Mouse (Mus musculus) retina, postnatal 1 day (tissue): Measurements from ENCODE around the gene Pick1.
"Not testable (repeated sequence)": the region's sequence is repeated elsewhere in the genome, so short reads cannot be mapped to it uniquely, and the experiment has no call there.

Experiments
- DNase-seq: peaks from one replicate; pipeline ENCODE4 v3.0.0-alpha.2; 2012

The Pick1 gene

DNA sequence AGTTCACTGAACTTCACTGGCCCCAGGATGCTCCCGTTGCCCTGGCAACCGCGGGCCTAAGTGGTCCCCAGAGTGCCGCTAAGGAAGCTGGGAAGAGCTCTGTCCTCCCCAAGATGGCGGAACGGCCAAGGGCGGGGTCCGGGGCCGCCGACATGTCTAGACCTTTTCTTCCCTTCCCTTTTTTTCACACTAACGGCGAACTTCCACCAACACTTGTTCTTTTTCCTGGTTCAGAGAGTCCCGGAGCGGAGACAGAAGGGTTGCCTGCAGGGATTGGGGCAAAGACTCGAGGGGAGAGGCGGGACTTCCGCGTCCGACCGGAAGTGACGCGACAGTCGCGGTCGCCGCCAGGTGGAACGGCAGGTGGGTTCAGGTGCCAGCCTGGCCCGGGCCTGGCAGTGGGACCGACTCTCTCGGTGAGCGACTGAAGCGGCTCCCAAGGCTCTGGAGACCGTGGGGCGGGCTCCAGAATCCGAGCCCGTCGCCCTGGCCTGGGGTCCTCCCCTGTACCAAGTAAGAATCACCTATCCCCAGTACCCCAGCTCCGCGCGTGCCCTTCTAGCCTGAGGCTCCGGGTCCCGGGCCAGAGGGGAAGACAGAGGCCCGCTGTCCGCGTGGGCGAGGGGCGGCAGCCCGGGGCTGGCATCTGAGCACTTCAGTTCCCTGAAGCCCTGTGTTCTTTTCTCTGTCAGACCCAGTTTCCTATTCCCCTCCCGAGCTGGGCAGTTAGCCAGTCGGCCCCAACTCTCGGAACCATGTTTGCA is at the start of gene Pick1, which contains the start of gene Gm49486:
Gene Pick1, plus strand, starts transcription at position 116 of the 764 bp plus-strand sequence.
Gene Gm49486, plus strand, starts transcription at position 334 of the 764 bp plus-strand sequence.
- DNase-seq, result peak; percentile 93

DNA sequence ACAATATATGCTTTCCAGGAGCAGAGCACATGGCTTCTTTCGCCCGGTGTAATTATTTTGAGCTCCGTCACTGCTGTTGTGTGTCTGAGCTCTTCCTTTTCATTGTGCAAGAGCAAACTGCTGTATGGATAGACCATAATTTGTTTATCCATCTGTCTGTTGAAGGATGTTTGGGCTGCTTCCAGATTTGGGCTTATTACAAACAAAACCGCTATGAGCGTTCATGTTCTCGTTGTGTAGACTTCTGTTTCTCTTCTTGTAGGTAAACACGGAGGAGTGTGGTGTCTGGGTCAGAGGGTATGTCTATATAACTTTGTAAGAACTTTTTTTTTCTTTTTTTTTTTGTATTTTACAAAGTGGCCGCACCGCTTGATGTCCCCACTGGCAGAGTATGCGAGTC is 43.8 kb upstream of the Pick1 start:
- DNase-seq, result no peak

DNA sequence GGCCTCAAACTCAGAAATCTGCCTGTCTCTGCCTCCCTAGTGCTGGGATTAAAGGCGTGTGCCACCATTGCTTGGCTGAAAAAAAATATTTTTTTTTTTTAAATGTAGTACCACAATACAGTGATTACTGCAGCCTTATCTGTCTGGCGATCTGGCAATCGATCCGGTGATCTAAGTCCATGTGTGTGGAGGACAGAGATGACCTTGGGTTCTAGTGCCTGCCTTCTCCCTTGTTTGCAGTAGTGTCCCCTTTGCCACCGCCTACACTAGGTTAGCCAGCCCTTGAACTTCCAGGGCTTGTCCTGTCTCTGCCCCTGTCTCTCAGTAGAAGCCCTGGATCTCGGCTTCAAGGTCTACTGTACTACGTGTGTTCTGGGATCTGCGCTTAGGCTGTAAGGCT is 41.2 kb upstream of the Pick1 start:
- no peak for DNase-seq

DNA sequence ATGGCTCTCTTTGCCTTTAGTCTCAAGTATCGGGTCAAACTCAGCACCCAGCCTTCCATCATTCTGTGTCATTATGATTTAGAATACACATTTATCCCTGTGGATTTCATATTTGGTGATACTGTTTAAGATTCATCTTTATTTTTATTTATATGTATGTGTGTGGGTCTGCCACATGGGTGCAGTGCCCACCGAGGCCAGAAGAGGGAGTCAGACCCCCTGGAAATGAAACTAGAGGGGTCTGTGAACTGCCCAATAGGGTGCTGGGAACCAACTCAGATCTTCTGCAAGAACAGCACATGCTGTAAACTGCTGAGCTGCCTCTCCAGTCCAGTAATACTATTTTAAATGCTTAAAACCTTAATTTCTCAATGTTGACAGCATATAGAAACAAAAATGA is 37.5 kb upstream of the Pick1 start:
- no peak for DNase-seq

DNA sequence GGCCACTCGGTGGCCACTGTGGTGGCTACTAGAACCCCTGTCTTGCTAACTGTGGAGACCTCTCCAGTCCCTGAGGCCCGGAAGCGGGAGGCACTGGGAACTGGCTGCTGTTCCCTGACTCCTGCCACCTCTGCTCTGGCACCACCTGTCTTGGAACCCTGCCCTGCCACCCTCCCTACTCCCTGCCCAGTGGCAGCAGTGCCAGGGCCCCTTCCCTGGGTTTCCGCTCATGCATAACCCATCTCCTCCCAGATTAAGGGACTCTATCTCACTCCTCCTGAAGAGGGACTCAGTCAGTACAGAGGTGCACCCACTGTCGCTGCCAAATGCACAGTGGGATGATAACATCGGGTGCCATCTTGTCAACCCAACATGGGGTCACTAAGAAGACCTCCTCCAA is 36.5 kb upstream of the Pick1 start:
- no peak for DNase-seq

DNA sequence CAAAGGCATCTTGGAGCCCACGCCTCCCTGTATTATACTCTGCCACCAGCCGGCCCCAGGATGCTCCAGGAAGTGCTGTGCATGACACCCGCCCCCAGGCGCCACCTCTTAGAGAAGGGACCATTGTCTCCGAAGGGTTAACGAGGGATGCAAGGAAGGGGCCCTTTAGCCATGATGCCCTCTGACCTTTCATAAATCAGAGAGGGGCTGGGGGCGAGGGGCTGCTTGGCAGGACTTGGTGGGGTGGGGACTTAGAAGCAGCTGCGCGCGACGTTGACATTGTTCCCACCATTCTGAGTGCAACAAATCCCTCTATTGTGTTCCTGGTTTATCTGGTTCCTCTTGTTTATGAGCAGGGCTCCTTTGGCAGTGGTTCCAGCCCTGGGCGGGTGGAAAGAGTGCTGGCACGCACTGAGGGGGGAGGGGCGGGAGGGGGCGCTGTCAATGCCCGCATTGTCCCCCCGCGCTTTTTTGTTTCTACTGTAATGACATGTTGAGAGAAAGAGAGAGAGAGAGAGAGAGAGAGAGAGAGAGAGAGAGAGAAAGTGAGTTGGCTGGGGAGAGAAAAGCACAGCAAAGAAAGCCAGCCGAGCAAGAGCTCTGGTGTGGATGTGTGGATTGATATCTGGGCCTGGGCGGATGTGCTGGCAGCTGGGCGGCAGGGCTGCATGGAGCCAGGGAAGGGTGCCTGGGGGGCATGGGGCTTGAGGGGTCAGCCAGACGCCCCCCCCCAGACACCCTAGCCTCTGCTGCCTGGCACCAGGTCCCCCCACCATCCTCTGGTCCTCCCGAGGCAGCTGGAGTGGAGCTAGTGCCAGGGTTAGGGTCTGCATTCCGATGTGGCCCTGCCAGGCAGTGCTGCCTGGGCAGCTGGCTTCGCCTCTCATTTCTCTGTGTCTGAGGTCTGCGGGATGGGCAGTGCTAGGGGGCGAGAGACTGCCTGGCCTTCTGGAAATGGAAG is 35.8 kb upstream of the Pick1 start:
- DNase-seq, result peak; percentile 96

DNA sequence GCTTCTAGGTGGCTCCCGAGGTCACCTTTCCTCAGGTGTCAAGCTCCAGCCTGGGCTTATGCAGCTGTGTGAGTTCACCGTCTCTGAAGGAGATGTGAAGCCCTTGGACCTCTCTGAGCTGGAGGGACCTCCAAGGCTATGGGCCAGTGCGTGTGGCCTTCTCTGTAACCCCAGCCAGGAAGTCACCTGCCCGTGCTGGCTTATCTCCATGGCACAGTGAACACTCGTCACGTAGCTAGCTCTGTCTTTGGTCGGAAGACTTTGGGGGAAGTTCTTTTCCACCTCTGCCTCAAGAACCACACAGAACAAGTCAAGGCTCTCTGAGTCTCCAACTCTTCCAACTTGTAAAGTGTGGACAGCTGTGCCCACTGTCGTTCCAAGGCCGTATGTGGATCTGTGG is 34.9 kb upstream of the Pick1 start:
- DNase-seq, result no peak

DNA sequence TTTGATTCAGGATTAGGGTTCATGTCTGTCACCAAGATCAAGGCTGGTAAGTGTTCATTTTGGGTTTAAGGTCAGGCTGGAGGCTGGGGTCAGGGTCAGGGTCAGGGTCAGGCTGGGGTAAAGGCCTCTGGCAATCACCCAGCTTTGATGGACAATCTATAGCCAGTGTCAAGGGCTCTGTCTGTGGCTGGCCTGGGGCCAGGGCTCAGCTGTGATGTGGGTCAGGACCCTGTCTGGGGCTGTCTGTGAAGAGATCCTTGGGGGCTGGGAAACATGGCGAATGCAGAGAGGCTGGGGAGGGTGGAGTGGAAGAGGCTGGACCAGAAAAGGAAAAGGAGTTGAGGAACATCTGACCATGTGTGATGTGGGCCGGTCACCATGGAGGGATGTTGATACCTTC is 34.0 kb upstream of the Pick1 start:
- DNase-seq, result peak; percentile 51

DNA sequence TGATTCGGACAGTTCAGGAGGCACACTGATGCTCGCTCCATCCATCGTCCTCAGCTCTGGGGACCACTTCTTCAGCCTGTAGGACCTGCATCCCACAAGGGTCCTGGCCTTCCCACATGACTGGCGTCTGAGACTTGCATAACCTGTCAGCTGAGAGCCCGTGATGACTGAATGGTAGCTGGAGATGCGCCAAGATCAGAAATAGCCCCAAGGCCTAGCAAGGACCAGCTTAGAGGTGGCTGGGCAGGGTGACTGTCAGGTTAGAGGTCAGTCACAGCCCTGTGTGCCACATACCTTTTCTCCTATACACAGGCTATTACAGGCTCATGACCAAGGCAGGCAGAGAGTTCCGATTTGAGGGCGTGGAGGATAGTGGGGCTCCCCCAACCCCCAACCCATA is 33.5 kb upstream of the Pick1 start:
- no peak for DNase-seq

DNA sequence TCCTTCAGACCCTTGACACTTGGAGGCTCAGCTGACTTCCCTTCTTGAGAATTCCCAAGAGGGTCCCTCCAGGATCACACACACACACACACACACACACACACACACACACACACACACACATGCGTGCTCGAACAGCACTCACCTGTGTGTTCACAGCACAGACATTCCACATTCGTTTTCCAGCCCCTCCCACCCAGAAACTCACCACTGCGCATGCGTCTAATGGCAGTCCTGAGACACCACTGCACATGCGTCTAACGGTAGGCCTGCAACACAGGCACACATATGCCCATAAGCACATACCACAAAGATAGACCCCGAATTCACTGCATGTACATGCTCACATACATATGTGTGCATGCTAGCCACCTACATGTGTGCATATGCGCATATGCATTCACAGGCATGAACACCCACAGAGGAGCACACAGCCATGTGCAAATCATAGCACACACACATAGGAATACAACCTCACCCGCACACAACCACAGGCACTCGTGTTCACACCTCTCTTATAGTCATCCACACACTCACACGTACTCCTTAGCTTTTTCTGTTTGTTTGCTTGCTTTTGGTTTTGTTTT is 29.5 kb upstream of the Pick1 start:
- no peak for DNase-seq

DNA sequence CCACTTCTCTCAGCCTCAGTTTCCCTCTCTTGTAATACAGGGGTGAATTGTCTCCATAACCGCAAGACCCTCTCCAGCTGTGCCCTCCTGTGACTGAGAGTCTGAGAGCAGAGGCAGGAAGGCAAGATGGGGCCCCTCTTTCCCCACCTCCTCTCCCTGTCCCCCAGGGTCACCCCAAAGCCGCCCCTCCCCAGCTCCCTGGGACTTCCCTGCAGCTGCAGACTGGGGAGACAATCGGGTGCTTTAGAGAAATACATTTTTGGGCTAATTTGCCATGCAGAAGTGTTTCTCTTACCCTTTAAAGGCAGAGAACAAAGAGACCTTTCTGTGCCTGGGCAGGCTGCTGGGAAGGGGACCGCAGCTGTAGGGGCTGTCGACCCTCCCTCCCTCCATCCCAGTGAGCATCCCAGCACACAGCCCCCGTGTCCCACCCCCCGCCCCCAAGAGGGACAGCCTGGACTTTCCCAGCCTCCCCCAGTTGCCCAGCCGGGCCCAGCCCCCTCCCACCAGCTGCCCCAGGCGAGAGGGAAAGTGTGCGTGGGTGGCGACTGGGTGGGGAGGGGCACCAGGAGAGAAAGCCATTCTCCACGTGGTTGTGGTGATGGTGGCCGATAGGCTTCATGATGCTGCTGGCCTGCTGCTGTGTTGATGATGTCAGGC is 27.4 kb upstream of the Pick1 start:
- peak; percentile 89 for DNase-seq

DNA sequence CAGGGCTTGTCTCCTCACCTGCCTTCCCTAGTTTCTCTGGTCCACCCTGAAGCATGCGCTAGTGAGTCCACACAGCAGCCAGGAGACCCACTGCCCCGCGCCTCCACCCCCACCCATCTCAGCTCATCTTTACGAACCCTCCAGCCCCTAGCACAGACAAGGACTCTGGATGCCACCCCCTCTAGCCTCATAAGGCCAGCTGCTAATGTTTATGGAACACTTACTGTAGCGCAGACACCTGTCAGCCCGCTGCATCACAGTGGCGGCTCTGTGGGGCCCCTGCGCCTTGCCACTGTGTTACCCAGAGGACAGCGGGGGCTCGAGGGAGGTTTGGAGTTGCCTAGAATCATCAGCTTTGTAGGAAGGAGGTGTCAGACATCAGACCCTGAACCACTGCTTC is 26.4 kb upstream of the Pick1 start:
- DNase-seq, result peak; percentile 48

DNA sequence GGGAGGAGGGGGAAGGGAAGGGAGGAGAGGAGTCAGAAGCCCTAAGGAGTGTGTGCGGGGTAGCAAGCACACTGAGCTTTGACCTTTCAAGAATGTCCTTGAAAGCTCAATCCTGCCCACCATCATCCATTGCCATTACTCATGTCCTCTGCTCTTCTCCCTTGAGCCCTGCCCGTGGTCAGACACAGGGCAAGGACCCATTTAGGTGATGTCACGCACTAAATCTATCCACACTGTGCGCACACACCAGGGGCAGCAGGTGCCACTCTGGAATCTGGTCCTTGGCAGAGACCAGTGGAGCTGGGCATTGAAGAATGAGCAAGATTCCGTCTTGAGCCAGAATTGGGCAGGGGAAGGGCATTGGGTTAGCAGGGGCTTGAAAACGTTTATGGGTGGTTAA is 20.8 kb upstream of the Pick1 start:
- no peak for DNase-seq

DNA sequence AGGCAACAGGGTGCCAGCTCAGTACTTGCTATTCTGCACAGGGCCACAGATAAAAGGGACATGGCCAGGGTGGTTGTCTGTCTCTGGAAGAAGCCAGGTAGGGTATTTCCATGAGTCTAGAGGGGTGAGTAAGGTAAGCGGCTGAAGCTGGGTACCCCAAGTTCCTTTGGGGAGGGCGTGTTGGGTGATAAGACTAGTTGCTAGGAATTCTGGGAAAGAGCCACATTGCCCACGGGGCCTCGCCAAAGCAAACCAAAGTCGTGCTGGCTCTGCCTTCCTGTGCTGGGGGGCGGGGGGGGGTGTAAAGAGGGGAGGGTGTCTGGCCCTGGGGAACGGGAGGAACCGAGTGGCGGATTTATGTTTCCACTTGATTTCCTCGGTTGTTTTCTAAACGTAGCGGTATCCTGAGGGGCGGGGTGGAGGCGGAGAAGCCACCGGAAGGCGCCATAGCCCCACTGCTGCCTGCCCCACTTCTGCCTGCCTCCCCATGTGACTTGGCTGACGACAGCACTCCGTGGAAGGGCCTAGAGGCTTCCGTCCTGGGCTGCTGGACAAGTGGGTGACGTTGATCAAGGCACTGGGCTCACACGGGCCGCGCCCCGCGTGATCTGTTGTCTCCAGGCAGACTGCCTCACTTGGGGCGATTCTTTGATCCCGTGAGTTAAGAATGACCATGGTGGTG is 20.1 kb upstream of the Pick1 start:
- DNase-seq, result peak; percentile 53

DNA sequence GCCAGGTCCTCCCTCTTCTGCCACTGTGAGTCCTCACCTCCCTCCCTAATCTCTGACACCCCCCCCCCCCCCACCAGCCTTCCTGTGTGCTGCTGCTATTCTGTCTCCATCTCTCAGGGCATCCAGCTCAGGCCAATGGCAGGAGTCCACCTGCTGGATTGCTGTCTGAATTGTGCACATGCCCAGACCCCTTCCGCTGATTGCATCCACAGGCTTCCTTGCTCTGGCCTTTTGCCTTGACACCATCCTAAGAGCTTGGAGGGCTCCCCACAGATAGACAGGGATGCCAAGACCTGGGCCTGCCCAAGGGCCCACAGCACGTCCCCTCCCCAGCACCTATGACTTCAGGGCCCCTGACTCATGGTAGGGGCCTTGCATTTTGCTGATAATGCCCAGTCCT is 18.6 kb upstream of the Pick1 start:
- no peak for DNase-seq

DNA sequence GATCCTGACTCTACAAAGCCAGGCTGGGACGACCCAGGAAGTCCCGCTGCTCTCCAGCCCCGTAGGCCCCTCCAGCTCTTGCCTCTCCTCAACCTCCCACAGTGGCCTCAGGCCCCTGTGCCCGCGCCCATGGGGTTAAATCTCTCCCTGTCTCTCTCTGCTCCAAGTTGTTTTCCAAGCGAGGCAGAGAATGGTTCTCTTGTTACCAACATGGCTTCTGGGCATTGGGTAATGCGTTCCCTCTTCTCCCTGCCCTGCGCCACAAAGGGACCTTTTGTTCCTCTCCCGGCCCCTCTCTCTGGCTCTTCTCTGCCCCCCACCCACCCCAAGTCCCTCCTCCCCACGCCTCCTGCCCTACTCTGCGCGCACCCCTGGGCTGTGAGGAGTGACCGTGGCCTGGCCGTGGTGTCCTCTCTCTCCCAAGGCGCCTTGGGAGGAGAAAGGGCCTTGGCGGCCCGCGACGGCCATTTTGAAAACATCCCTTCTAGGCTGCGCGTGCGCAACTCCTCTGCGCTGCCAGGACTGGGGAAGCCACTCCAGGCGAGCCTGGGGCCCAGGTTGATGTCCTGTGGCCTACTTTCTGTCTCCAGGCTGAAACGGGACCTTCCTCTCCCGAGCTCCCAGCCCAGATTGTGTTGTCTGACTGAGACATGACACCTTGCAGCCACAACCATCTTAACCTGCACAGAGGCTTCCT is 16.1 kb upstream of the Pick1 start:
- DNase-seq, result no peak

DNA sequence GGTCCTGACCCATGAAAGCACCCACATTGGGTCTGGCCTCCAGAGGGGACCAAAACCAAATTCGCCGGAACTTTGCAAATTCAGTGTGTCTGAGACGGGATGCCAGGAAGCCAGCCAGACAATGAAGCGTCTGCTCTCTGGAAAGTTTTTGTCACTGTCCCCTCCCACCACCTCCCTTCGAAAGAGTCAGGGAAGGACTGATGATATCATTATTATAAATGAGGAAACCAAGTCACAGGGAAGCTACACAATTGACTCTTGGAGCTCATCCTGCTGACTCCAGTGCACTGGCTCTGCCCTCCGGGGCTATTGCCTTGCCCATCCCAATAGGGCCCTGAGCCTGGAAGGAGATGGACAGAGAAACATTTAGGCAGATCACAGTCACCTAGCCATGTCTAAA is 15.4 kb upstream of the Pick1 start:
- no peak for DNase-seq

DNA sequence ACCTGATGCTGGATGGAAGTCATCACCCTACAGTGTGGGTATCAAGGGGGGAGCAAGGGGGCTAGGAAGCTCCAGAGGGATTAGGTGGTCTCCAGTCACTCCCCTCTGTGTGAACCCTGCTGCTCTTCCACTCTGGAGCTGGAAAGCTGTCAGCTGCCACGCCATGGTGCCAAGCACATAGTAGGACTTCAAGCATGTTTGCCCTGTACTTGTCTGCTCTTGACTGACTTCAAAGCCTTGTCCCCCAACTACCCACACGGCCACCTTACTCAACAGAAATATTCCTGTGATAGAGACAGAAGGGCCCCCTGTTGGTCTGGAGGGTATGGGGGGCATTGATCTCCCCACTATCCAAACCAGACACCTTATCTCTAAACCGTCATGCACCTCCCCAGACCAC is 12.8 kb upstream of the Pick1 start:
- DNase-seq, result no peak

DNA sequence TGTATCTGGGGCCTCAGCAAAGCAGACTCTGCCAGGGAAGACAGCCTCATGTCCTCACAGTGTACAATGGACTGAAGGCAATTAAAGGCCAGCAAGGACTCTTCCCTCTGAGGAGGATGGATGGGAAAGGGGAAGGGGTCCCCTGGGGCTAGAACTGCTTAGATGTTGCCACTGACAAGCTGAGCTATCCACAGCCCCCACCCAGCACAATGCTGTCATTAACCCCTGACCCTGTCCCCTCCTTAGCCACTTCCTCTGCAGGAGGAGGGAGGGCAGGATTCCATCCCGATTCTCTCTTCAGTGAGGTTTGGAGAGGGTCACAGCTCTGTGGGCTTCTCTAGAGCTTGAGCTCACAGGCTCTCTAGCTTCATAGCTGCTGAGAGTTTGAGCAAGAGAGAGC is 9.4 kb upstream of the Pick1 start:
- peak; percentile 36 for DNase-seq

DNA sequence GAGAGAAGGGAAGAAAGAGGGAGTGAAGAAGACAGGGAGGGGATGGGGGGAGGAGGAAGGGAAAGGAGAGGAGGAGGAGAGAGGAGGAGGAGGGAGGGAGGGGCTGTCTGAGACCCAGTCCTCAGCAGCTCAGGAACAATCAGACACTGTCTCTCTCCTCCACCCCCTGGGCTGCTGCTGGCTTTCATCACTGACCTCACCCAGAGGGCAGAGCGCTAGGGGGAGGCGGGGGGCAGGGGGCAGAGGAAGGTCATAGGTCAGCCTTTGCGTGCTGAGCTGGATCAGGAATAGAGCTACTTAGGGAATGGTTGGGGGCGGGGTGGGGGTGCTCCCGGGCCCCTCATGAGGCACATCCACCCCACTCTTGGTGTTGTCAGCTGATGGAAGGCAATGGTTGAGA is 5.3 kb upstream of the Pick1 start:
- DNase-seq, result peak; percentile 63

DNA sequence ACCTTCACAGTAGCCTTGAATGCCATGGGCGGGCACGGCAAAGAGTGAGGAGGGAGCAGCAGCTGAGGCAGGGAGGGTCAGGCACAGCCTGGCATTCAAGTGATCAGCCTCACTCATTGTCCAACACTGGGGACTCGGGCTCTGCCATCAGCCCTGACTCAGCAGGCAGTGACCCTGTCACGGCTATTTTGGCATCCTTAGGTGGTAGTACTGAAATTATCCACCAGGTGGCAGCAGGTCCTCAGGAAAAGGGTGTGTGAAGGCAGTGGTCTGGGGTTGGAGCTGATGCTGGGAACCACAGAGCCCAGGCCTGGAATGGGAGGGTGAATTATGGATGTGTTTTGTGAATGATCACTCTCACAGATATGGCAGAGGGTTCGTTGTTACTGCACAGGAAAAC is 4.3 kb upstream of the Pick1 start:
- DNase-seq, result peak; percentile 94

DNA sequence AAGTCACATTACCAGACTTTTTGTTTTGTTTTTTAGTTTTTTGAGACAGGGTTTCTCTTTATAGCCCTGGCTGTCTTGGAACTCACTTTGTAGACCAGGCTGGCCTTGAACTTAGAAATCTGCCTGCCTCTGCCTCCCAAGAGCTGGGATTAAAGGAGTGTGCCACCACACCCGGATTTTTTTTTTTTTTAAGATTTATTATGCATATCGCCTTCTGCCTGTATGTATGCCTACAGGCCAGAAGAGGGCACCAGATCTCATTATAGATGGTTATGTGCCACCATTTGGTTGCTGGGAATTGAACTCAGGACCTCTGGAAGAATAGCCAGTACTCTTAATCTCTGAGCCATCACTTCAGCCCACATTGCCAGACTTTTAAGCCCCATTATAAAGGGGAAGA is 3.2 kb upstream of the Pick1 start:
- DNase-seq, result not testable (repeated sequence)
